21 mouse cellular contexts compared by ENCODE assay signal in the genomic region with DNA sequence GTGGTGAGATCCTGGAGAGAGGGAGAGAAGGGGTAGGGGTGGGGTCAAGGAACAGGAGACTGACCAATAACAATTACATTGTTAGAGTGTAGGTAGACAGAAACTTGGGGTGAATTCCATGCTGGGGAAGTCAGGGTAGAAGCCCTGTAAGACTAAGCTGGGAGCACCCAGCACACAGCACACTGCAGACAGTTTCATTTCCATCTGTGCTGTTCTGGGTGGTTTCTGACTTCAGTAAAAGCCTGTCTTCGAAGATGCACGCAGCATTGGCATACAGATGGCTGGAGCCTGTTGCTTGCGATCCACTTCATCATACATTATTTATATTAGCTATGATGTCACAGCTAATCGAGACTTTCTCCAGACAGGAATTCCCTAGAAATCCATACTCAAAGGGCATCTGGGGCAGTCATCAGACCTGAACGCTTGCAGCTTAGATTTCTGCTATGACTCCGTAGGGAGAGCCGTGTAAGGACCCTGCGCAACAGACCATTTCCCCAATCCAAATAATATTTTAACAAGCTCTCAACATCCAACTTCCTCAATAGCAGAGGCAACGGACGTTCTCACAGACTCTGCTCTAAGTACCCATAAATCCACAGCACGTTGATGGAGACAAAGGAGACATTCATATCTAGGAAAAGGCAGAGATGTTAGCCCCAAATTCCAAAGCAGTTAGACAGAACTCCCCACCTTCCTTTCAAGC. TPM values are rescaled to one million over a fixed set of nuclear protein-coding genes. Genes with fewer than 3 reads are reported as not detected.
A peak's percentile ranks its signal among the peaks of the same experiment; 100 is the strongest.
DNase-seq lines count a peak whose midpoint lies in the region; ATAC-seq lines count a peak whose summit lies in the region.
"Had no signal": no experiment of that assay in that cellular context is flagged by ENCODE, and none has a peak within 500 bp of the region (broad histone marks: within the 10 kb centered on the region; RNA-seq: fewer than 3 reads in every experiment).

No protein-coding gene starts in this region.

- 79% methylated on average over 11 of the region's 11 CpGs for WGBS in liver, embryonic 12.5 days (ENCODE audit: insufficient replicate concordance)
- WGBS in liver, embryonic 11.5 days = 83% methylated on average over 11 of the region's 11 CpGs

- no peak overlapping the region for H3K4me2 ChIP-seq in liver, embryonic 12.5 days
- H3K4me2 ChIP-seq in liver, embryonic 11.5 days = no peak overlapping the region
- H3K4me2 ChIP-seq: hindbrain, embryonic 15.5 days; midbrain, embryonic 12.5 days had no signal

- H3K9me3 ChIP-seq in liver, embryonic 12.5 days (replicated peaks) = no peaks in the 10 kb centered on the region
- H3K9me3 ChIP-seq in liver, embryonic 11.5 days (ENCODE audit: control insufficient read depth, low read length) = no peaks in the 10 kb centered on the region
- H3K9me3 ChIP-seq: heart, embryonic 10.5 days; hindbrain, embryonic 15.5 days had no signal

- no peaks in the 10 kb centered on the region for H3K27me3 ChIP-seq in liver, embryonic 12.5 days (replicated peaks)
- H3K27me3 ChIP-seq in liver, embryonic 11.5 days (replicated peaks; ENCODE audit: control insufficient read depth, insufficient read depth, low read length) = no peaks in the 10 kb centered on the region; the same call in 1 of the 2 replicates

- DNase-seq in CD4-positive, CD25-positive, alpha-beta regulatory T cell, adult 2 months (ENCODE audit: low read depth, low spot score) = peak; percentile 26
- DNase-seq in liver, embryonic 11.5 days (ENCODE audit: low spot score) = no peak
- DNase-seq in retina, embryonic 14.5 days (ENCODE audit: low spot score) = peak; percentile 18
- no peak for DNase-seq in retina, postnatal 1 day
- no peak for DNase-seq in cerebellum, postnatal 4 days (ENCODE audit: low spot score in 2 of 2)
- DNase-seq: adrenal gland, postnatal 36 days; cerebellum, adult 18-20 months; cerebellum, postnatal 14 days; kidney, adult 9 months; kidney, postnatal 25 days; right cerebral cortex, postnatal 25 days; spleen, adult 18-20 months; thymus, postnatal 14 days had no signal

- peaks cover 26% of the 10 kb centered on the region for H3K36me3 ChIP-seq in liver, embryonic 12.5 days
- peaks cover 3% of the 10 kb centered on the region; the same call in 1 of the 2 replicates for H3K36me3 ChIP-seq in liver, embryonic 11.5 days (ENCODE audit: control insufficient read depth, insufficient read depth, low read length)
- H3K36me3 ChIP-seq: hindbrain, embryonic 15.5 days; midbrain, embryonic 12.5 days had no signal

- no peak for ATAC-seq in CD4-positive, CD25-positive, alpha-beta regulatory T cell, adult 4 months
- ATAC-seq in liver, embryonic 12.5 days = no peak
- no peak for ATAC-seq in liver, embryonic 11.5 days (replicated peaks; ENCODE audit: low FRiP score)
- peak; percentile 77 for ATAC-seq in monocyte, adult 5-6 weeks (replicated peaks; ENCODE audit: insufficient number of reproducible peaks, low FRiP score, low TSS enrichment, poor library complexity, severe bottlenecking)
- ATAC-seq: forebrain, embryonic 14.5 days had no signal

- no peak overlapping the region for H3K4me3 ChIP-seq in liver, embryonic 12.5 days
- no peak overlapping the region for H3K4me3 ChIP-seq in liver, embryonic 11.5 days (ENCODE audit: low read depth, low read length)
- H3K4me3 ChIP-seq: heart, embryonic 10.5 days; hindbrain, embryonic 15.5 days; midbrain, embryonic 12.5 days had no signal

- H3K4me1 ChIP-seq in liver, embryonic 12.5 days = peaks cover 67% of the 10 kb centered on the region
- H3K4me1 ChIP-seq in liver, embryonic 11.5 days (replicated peaks; ENCODE audit: control insufficient read depth, insufficient read depth, low read length) = peaks cover 40% of the 10 kb centered on the region
- H3K4me1 ChIP-seq: midbrain, embryonic 12.5 days had no signal

- no peak overlapping the region for H3K9ac ChIP-seq in liver, embryonic 12.5 days
- H3K9ac ChIP-seq in liver, embryonic 11.5 days (ENCODE audit: low read depth, low read length) = no peak overlapping the region
- H3K9ac ChIP-seq: hindbrain, embryonic 15.5 days; liver, embryonic 14.5 days; midbrain, embryonic 12.5 days had no signal

- H3K27ac ChIP-seq in liver, embryonic 12.5 days = 0 out of 2 replicates have a peak overlapping the region, but pooled peaks have one; percentile 31
- H3K27ac ChIP-seq in liver, embryonic 11.5 days (ENCODE audit: low read depth, low read length) = no peak overlapping the region
- H3K27ac ChIP-seq: heart, embryonic 10.5 days; hindbrain, embryonic 15.5 days; liver, embryonic 14.5 days; midbrain, embryonic 12.5 days had no signal

RNA-seq across cellular contexts. Expression of a gene that starts 7.7 kb away (rescaled TPM):
- 100 to 1,000 TPM; 541 to 576 TPM for polyA plus RNA-seq in CD4-positive, CD25-positive, alpha-beta regulatory T cell, adult 4 months (2017; shearing (Covaris generic))
- polyA plus RNA-seq in liver, embryonic 12.5 days (2016; fragmentation: Nextera tagmentation; extraction: Ambion mirVana) = 57.7 and 58.1 TPM in 2 replicates
- polyA plus RNA-seq in liver, embryonic 11.5 days (2014; fragmentation: Nextera tagmentation; extraction: Ambion mirVana) = 88.1 and 88.2 TPM in 2 replicates
- total RNA-seq in monocyte, adult 5-6 weeks (2017) = 46.9 to 71.7 TPM (median 48.9 TPM) in 3 replicates

RNA-seq across cellular contexts. Expression of a gene that starts 50.7 kb away (rescaled TPM):
- 10 to 100 TPM; 27.3 to 56.2 TPM for polyA plus RNA-seq in CD4-positive, CD25-positive, alpha-beta regulatory T cell, adult 4 months (2017; shearing (Covaris generic))
- 17.9 and 18.2 TPM in 2 replicates for polyA plus RNA-seq in liver, embryonic 12.5 days (2016; fragmentation: Nextera tagmentation; extraction: Ambion mirVana)
- 34.0 and 34.8 TPM in 2 replicates for polyA plus RNA-seq in liver, embryonic 11.5 days (2014; fragmentation: Nextera tagmentation; extraction: Ambion mirVana)
- total RNA-seq in monocyte, adult 5-6 weeks (2017) = 63.4 to 120 TPM (median 63.6 TPM) in 3 replicates

Comparison
In these comparisons a context has a peak if more than half of its experiments do, and no peak if none do; other contexts are left out.
1. DNase-seq: peak in CD4-positive, CD25-positive, alpha-beta regulatory T cell, adult 2 months (single experiment) and retina, embryonic 14.5 days (single experiment); none in liver, embryonic 11.5 days (single experiment), retina, postnatal 1 day (single experiment) and cerebellum, postnatal 4 days (0 of 2).